Mouse (Mus musculus): ENCODE data around the gene Cubn.

DNA sequence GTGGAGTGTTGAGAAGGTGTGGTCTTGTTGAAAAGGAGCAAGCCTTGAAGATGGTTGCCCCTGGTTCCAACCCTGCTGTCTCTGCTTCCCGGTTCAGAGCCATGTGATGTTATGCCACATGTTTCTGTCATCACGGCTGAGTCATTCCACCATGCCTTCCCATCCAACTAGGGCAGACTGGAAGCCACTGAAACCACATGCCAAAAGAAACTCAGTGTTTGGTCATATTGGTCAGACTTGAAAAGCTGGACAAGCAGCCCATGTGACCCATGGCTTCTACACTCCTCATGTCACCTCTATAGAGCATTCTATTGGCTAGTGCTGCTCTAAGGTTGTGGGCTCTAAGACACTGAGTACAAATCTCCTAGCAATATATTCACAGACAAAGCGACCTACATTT, 261.9 kb downstream of the Cubn start:
- TF ChIP-seq POLR2A (IDR thresholded peaks at IDR 0.05; ENCODE audit: borderline replicate concordance, extremely low read depth, low read depth, low read length): no peak
- no peak for TF ChIP-seq CTCF (IDR thresholded peaks at IDR 0.05; ENCODE audit: insufficient read depth, low read length)
